Mouse (Mus musculus) erythroblast, embryonic 14.5 days (primary cell): ENCODE data around the gene Epyc.

Experiments
- GATA1 ChIP-seq: IDR thresholded peaks from 2 replicates; pipeline ENCODE4 v1.6.1; 2012; ENCODE audit warnings: low read length, inconsistent platforms, mixed read lengths
- TAL1 ChIP-seq: IDR thresholded peaks from 3 replicates; pipeline ENCODE4 v1.6.1; 2012; ENCODE audit warnings: low read length, inconsistent platforms, mixed read lengths

- no peak for TF ChIP-seq GATA1
- no peak for TF ChIP-seq TAL1
Measured at GRCm38 (mm10) chr10:97641926-97642325, 1.9 kb upstream of the Epyc start.
